Mouse (Mus musculus): ENCODE data around the gene Igsf6.

DNA sequence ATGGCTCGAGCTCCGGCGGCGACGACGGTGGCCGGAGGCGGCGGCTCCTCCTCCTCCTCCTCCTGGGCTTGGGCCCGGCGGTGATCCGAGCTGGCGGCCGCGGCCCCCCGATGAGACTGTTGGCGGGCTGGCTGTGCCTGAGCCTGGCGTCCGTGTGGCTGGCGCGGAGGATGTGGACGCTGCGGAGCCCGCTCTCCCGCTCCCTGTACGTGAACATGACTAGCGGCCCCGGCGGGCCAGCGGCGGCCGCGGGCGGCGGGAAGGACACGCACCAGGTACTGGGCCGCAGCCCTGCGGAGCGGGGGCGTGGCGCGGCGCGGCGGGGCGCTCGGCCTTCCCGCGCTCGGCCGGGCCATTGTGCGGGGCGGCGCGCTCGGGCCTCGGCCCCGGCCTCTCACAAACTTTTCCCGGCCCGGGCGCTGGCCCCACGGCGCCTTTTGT lies 39.7 kb downstream of the Igsf6 start:
- TF ChIP-seq CTCF (IDR thresholded peaks at IDR 0.05; ENCODE audit: low read depth) (no peak), EP300 (IDR thresholded peaks at IDR 0.05; ENCODE audit: low read depth) (no peak)
